Mouse (Mus musculus) lung, adult 2 months (tissue): ENCODE measurements around the gene Add3. TPM values are rescaled to one million over a fixed set of nuclear protein-coding genes. Genes with fewer than 3 reads are reported as not detected.

Experiments
- DNase-seq: peaks from one replicate; pipeline ENCODE4 v3.0.0; 2022
- H3K4me1 ChIP-seq: fragments of 200-500 bp; 2 replicates; pipeline ENCODE4 v1.6.1; 2011; ENCODE audit warnings: low read length; ENCODE audit not compliant: control insufficient read depth, insufficient read depth
- H3K4me3 ChIP-seq: fragments of 200-500 bp; replicated peaks from 2 replicates; pipeline ENCODE3; 2011; ENCODE audit warnings: low read depth, mild to moderate bottlenecking, control low read depth, low read length; ENCODE audit errors: extremely low read depth
- CTCF ChIP-seq: fragments of 200-500 bp; IDR thresholded peaks from 2 replicates; pipeline ENCODE4 v1.5.1; 2011; ENCODE audit warnings: mild to moderate bottlenecking, low read length, control low read depth; ENCODE audit not compliant: insufficient read depth
- POLR2A ChIP-seq: fragments of 200-500 bp; IDR thresholded peaks from 2 replicates; pipeline ENCODE4 v1.6.1; 2011; ENCODE audit warnings: low read depth, mild to moderate bottlenecking, control low read depth, low read length, borderline replicate concordance; ENCODE audit errors: extremely low read depth
- WGBS: fragments of 180-500 bp; shearing (Covaris S2); methylation state at CpG from one replicate; pipeline ENCODE4 v1.1.7; 2018; 5-methylcytosine and 5-hydroxymethylcytosine counted together
- polyA plus RNA-seq: library from polyadenylated mRNA; depleted of rRNA; stranded (reverse); fragments of >200 nt; gene quantifications from 2 replicates; pipeline ENCODE4 v1.2.3, GENCODE M21; 2012; rRNA removed

Add3 gene
- polyA plus RNA-seq, 1 experiment: 53.0 TPM

DNA sequence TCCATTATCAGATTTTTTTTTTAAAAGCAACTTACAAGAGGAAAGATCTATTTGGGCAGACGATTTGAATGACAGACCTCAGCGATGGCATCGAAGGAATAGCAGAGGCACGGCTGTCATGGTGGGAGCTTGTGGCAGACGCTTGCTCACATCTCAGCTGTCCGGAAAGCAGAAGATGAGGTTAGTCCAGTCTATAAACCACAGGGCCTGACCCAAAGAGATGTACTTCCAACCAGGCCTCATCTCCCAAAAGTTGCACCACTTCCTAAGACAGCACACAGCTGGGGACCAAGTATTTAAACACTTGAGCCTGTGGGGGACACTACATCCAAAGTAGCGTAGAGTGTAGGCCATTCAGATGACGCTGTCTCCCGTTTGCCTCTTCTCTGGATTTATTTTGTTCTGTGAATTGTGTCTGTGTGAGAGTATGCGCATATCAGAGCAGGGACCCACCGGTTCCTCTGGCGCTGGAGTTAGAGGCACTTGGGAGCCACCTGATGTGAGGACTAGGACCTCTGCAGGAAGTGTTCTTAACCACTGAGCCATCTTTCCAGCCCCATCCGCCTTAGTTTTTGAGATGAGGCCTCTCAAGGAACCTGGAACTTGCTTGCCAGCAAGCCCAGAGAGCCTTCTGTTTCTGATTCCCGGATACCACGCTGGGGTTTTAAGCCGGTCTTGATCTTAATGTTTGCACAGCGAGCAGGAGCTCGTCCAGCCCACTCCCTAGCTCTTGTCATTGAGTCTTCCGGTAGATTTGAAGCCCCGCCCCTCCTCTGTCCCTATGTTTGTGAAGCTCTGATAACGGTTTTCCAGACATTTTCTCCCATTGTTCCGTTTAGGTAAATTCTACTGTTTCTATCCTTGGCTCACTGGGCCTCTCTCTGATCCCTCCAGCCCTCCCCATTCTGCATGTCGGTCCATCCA is 156.3 kb downstream of the Add3 start:
- no peaks in the 10 kb centered on the region for H3K4me1 ChIP-seq
- 70% methylated on average over 23 of the region's 23 CpGs for WGBS
- H3K4me3 ChIP-seq: no peak overlapping the region
- no peak for DNase-seq
- TF ChIP-seq CTCF (no peak), POLR2A (no peak)

Other genes with a start within 250 kb of the Add3 start
- gene Xpnpep1, start 100.2 kb upstream of the Add3 start, polyA plus RNA-seq: 50.4 and 64.2 TPM in 2 replicates
- 17.0 and 21.5 TPM in 2 replicates for gene Mxi1, start 170.1 kb downstream of the Add3 start, polyA plus RNA-seq
- gene Gm10197, start 231.3 kb downstream of the Add3 start, polyA plus RNA-seq: not detected in 2 replicates